Mouse (Mus musculus) c-Kit-negative CD71-positive TER-119-positive erythroid progenitor cells, embryonic 14.5 days (primary cell): ENCODE measurements around the gene Gm5485.

ENCODE experiments used
- DNase-seq: peaks from one replicate; pipeline ENCODE4 v3.0.0-alpha.2; 2013; ENCODE audit warnings: low read depth, low spot score

The Gm5485 gene

GRCm38 (mm10) chr16:48372461-48372860 lies 39.8 kb downstream of the Gm5485 start:
- DNase-seq, result no peak

GRCm38 (mm10) chr16:48368096-48368495 lies 44.1 kb downstream of the Gm5485 start:
- no peak for DNase-seq

DNA sequence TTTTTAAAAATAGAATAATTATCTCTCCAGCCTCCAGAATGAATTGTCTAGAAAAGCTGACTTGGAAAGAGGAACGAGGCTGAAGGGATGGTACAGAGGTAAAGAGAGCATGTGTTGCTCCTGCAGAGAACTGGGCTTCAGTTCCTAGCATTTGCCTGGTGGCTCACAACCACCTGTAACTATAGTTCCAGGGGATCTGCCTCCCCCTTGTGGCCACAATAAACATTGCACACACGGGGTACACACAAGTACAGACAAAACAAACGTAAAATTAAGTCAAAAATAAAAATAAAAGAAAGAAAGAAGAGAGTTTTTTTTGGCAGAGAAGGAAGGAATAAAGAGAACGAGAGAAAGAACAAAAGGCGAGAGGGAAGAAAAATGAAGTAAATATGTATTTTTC lies 45.4 kb downstream of the Gm5485 start:
- no peak for DNase-seq

- DNase-seq, result no peak
Observed at GRCm38 (mm10) chr16:48360887-48361286, 51.3 kb downstream of the Gm5485 start.

- no peak for DNase-seq
Observed at GRCm38 (mm10) chr16:48356417-48356816, 55.8 kb downstream of the Gm5485 start.

DNA sequence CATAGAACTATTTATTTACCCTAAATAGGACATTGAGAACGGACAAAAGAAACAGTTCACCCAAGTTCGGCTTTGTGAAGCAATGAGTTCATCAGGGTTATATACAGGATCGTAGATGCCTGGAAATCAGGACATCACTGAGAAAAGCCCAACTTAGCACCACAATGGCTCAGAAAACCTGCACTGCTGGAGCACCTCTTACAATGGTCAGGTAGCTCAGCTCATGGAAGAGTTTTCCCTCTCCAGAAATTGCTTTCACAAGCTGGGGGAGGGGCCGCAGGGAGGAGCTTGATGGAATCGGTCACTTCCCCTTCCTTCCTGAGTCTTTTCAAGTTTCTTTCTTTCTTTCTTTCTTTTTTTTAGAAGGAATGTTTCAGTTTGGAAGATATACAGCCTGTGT lies 56.5 kb downstream of the Gm5485 start:
- DNase-seq, result no peak
